Mouse (Mus musculus) megakaryocyte, embryonic 14.5 days (primary cell): ENCODE measurements around the gene Wnt9b. TPM values are rescaled to one million over a fixed set of nuclear protein-coding genes. Genes with fewer than 3 reads are reported as not detected.

ENCODE experiments used
- H3K27me3 ChIP-seq: replicated peaks from 2 replicates; pipeline ENCODE3; 2012; ENCODE audit warnings: inconsistent platforms
- H3K36me3 ChIP-seq: replicated peaks from 2 replicates; pipeline ENCODE3; 2012; ENCODE audit warnings: low read length, inconsistent platforms, mixed read lengths
- H3K4me1 ChIP-seq: 2 replicates; pipeline ENCODE4 v1.6.1; 2012; ENCODE audit warnings: inconsistent platforms
- H3K4me3 ChIP-seq: replicated peaks from 2 replicates; pipeline ENCODE3; 2012; ENCODE audit warnings: moderate library complexity, mild to moderate bottlenecking, inconsistent platforms
- H3K9me3 ChIP-seq: 2 replicates; pipeline ENCODE4 v1.6.1; 2012; ENCODE audit warnings: inconsistent platforms
- FLI1 ChIP-seq: IDR thresholded peaks from 2 replicates; pipeline ENCODE4 v1.6.1; 2012; ENCODE audit warnings: low read length, inconsistent platforms, mixed read lengths
- GATA1 ChIP-seq: IDR thresholded peaks from 3 replicates; pipeline ENCODE4 v1.6.1; 2012; ENCODE audit warnings: mixed read lengths, low read length, inconsistent platforms, borderline replicate concordance
- polyA plus RNA-seq: library from polyadenylated mRNA; stranded (reverse); fragments of >175 nt; gene quantifications from 2 replicates; pipeline ENCODE4 v1.2.3, GENCODE M21; 2012; ENCODE audit warnings: low replicate concordance; ENCODE audit not compliant: insufficient read depth

Gene Wnt9b
- polyA plus RNA-seq, 1 experiment, result not detected

DNA sequence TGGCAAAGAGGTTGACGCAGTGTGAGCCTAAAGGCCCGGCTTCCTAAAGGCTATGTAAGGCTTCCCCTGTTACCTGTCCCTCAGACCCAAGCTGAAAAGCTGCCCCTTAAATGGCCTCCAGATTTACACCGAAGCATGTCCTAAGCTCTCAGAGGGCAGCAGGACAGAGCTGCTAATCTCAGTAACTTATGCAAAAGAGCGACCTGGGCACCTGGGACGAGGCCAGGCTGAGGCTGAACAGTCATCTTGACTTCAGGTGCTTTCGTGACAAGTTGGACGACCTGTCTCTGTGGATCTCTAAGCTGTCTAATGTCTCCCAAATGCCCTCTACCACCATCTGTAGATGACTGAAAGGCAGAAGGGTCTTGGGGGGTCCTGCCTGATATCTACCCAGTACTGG, 17.3 kb downstream of the Wnt9b start:
- no peaks in the 10 kb centered on the region for H3K9me3 ChIP-seq
- peaks cover 86% of the 10 kb centered on the region for H3K27me3 ChIP-seq
- no peaks in the 10 kb centered on the region for H3K36me3 ChIP-seq
- H3K4me1 ChIP-seq, result peaks cover 16% of the 10 kb centered on the region
- no peak overlapping the region for H3K4me3 ChIP-seq
- no peak for TF ChIP-seq GATA1
- TF ChIP-seq FLI1, result no peak

DNA sequence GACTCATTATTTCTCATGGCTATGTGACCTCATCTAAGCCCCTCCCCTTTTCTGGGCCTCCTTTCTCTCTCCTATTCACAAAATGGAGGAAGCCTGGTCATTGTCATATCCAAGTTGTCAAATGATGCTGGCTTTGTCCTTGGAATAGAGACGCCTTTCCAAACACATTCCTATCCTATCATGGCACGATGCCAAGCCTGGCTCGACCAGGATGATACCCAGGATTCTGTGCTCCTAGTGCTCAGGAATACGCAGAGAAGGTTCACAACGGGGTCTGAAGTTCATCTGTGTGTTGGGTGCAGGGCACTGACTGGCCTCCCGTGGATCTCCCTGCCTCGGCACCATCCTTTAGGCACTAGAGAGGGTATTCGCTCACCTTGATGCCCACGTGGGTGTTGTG, 18.0 kb downstream of the Wnt9b start:
- Histone ChIP-seq H3K4me1 (peaks cover 19% of the 10 kb centered on the region), H3K36me3 (no peaks in the 10 kb centered on the region), H3K4me3 (no peak overlapping the region), H3K9me3 (no peaks in the 10 kb centered on the region), H3K27me3 (peaks cover 86% of the 10 kb centered on the region)
- no peak for TF ChIP-seq GATA1

DNA sequence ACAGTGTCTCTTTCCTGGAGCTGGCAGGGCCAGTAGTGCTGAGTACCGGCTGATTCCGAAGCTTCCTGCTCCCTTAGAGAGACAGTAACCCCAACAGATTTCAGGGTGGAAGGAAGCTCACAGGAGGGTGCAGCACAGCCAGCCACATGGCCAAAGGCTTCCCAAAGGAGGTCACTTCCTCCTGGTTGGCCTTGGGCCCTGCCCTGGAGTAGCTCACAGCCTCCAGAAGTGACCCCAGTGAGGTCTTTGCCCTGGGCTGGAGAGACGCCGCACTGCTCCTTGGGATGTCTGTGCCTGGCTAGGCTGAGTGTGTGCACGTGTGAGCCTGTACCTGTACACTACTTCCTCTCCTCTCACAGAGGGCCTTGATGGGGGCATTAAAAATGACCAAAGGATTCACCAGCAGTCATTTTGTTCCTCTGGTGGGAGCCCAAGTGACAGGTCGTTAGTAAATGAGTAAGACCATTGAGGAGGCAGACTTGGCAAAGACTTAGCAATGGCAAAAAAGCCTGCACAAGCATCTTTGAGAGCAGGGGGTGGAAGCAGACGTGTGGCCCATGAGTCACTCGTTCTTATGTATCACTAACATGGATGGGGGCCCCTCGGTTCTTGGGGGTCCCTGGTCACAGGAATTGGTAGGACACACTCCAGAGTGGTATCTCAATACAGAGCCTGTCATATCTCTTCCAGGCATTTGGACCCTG, 20.2 kb downstream of the Wnt9b start:
- no peak for TF ChIP-seq GATA1
- no peak for TF ChIP-seq FLI1
- Histone ChIP-seq H3K27me3 (peaks cover 81% of the 10 kb centered on the region), H3K4me3 (no peak overlapping the region), H3K9me3 (peaks cover 6% of the 10 kb centered on the region), H3K36me3 (no peaks in the 10 kb centered on the region), H3K4me1 (peaks cover 19% of the 10 kb centered on the region)

DNA sequence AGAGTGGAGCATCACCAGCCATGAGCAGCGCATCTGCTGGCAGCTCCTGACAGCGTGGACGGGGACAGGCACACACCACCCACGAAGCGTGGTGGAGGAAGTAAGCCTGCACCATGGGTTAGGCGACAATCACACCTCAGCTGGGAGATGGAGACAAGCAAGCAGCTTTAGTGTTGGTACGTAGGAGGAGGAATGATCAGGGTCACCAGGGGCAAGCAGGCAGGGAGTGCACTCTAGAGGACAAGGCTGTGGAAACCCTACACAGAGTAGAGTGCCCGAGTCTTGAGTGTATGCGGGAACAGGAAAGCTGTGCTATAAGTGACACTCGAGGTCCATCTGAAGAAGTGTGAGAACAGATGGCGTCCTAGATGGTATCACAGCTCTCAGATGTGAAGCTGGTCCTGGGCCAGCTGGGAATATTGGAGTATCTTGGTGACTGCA, 25.3 kb downstream of the Wnt9b start:
- H3K36me3 ChIP-seq, result no peaks in the 10 kb centered on the region
- peaks cover 10% of the 10 kb centered on the region; the same call in 1 of the 2 replicates for H3K4me1 ChIP-seq
- H3K9me3 ChIP-seq, result peaks cover 9% of the 10 kb centered on the region
- no peak overlapping the region for H3K4me3 ChIP-seq
- TF ChIP-seq FLI1 (no peak), GATA1 (no peak)
- H3K27me3 ChIP-seq, result peaks cover 71% of the 10 kb centered on the region

DNA sequence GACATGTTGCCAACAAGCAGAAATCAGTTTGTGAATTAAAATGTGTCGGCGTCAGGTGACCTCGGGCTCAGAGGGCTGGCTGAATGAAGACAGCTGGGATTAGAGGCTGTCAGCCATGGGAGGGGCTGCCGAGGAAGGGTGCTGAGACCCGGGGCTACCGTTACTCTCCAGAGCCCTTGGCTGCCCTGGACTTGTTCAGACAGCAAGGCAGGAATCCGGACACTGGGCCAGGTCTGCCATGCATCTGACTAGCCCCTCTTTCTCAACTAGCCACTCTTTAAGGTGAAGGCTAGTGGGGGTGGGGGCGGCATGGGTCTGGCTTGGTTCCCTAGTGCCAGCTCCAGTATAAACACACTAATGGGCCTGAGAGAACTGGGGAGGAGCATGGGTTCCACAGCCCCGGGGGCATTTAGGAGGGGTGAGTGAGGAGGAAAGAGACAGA, 27.6 kb downstream of the Wnt9b start:
- H3K4me1 ChIP-seq, result peaks cover 3% of the 10 kb centered on the region
- TF ChIP-seq GATA1 (no peak), FLI1 (no peak)
- peaks cover 9% of the 10 kb centered on the region for H3K9me3 ChIP-seq
- H3K27me3 ChIP-seq, result peaks cover 71% of the 10 kb centered on the region
- no peak overlapping the region for H3K4me3 ChIP-seq
- H3K36me3 ChIP-seq, result no peaks in the 10 kb centered on the region

DNA sequence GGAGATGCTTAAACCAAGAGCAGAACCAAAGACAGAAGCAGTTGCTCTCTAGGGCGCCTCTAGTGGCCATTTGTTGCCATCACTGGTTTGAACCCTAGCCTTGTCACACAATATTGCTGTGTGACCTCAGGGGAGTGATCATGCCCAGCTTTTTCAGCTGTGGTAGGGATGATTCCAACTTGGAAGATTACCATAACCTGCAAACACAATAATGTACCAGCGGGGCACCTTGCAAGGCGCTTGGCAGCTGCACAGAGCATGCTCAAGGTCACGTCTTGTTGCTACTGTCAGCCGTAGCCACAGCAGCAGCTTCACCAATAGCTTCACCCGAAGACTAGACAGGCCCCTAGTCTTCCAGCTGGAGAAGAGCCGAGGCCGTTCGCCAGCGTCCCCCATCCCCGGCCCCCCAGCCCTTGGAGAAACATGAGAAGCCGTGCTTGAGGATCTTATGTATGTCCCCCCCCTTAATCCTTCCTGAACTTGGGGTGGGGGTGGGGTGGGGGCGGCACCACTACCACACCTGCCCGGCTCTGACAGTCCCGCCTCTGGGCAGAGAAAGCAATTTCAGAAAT, 28.1 kb downstream of the Wnt9b start:
- H3K36me3 ChIP-seq, result no peaks in the 10 kb centered on the region
- TF ChIP-seq FLI1 (no peak), GATA1 (no peak)
- peaks cover 9% of the 10 kb centered on the region for H3K9me3 ChIP-seq
- peaks cover 5% of the 10 kb centered on the region for H3K4me1 ChIP-seq
- H3K4me3 ChIP-seq, result no peak overlapping the region
- peaks cover 71% of the 10 kb centered on the region for H3K27me3 ChIP-seq

DNA sequence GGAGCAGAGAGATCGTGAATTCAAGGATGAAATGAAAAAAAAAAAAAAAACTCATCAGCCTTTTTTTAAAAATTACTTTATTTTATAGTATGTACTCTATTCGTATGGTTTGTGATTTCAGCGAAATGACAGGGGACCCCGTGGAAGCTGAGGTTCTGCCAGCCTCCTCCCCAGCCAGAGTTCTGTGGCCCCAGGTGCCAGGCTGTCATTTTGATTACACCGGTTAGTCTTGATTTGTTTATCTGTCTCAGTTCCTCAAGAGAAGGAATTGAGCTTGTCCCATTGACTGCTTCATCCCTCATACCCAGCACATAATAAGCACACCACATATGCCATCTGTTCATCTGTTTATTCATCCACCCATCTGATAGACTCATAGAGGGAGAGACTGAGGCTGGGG, 30.2 kb downstream of the Wnt9b start:
- Histone ChIP-seq H3K4me3 (no peak overlapping the region), H3K27me3 (peaks cover 80% of the 10 kb centered on the region), H3K4me1 (peaks cover 5% of the 10 kb centered on the region), H3K9me3 (0 out of 2 replicates have a peak, but pooled peaks cover 3% of the 10 kb centered on the region), H3K36me3 (no peaks in the 10 kb centered on the region)
- no peak for TF ChIP-seq GATA1
- no peak for TF ChIP-seq FLI1

- Histone ChIP-seq H3K9me3 (0 out of 2 replicates have a peak, but pooled peaks cover 4% of the 10 kb centered on the region), H3K4me1 (peaks cover 5% of the 10 kb centered on the region), H3K27me3 (peaks cover 80% of the 10 kb centered on the region), H3K4me3 (no peak overlapping the region), H3K36me3 (no peaks in the 10 kb centered on the region)
- no peak for TF ChIP-seq GATA1
- TF ChIP-seq FLI1, result no peak
These were observed 32.6 kb downstream of the Wnt9b start for GRCm38 (mm10) chr11:103716971-103717370.

DNA sequence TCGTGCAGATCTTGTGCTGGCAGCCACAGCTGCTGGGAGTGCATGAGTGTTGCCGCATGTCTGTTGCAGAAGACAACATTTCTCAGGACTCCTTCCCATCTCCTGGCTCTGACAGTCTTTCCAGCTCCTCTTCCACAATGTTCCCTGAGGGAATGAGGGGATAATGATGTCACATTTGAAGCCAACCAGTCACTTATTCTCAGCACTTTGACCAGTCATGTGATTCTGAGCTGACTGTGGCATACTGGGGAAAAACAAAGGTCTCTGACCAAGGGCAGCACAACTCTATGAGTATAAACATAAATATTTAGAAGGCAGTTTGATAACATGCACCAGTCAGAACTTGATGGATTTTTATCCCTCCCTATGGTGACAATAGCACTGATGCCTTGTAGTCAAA, 35.5 kb downstream of the Wnt9b start:
- 0 out of 2 replicates have a peak, but pooled peaks cover 4% of the 10 kb centered on the region for H3K9me3 ChIP-seq
- peaks cover 5% of the 10 kb centered on the region for H3K4me1 ChIP-seq
- H3K4me3 ChIP-seq, result no peak overlapping the region
- no peaks in the 10 kb centered on the region for H3K36me3 ChIP-seq
- H3K27me3 ChIP-seq, result peaks cover 91% of the 10 kb centered on the region
- TF ChIP-seq GATA1, result no peak
- TF ChIP-seq FLI1, result no peak

DNA sequence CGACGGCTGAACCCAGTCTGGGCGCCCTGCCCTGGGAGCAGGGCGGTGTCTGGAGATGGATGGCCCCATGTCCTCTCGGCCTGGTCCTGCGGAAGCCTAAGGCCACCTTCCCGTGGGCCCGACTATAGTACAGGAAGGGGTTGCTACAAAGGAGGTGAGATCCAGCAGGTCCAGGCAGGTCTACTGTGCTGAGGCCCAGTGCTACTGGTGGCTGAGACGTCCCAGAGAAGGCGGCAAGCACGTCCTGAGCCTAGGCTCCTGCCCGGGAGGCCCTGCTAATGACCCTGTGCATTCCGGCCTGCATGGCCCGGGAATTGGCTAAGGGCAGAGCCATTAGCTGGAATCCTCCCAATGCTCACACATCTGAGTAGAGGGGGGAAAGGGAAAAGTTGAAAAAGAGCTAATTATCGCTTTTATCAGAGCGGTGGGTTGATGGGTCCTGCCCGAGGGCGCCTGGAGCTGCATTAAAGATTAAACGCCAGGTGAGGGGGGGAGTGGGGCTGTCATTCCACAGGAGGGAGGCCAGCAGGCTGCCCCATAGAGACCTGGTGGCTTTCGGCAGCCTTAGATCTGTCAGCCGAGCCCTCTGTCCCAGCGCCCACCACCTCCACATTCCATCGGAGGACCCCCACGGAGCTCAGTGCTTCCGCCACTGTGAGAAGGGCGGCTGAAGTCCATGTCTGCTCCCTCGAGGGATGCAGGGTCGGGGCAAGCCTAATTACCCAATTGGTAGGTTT, 37.6 kb downstream of the Wnt9b start:
- Histone ChIP-seq H3K27me3 (peaks cover 79% of the 10 kb centered on the region), H3K4me3 (no peak overlapping the region), H3K4me1 (peaks cover 6% of the 10 kb centered on the region), H3K9me3 (0 out of 2 replicates have a peak, but pooled peaks cover 4% of the 10 kb centered on the region), H3K36me3 (no peaks in the 10 kb centered on the region)
- TF ChIP-seq FLI1, result no peak
- no peak for TF ChIP-seq GATA1
